Mouse (Mus musculus): ENCODE measurements around the gene Tusc2. TPM values are rescaled to one million over a fixed set of nuclear protein-coding genes. Genes with fewer than 3 reads are reported as not detected.

Tusc2 gene
- total and polyA plus RNA-seq, 3 experiments = 36.2 to 48.9 TPM; not detected in 1

DNA sequence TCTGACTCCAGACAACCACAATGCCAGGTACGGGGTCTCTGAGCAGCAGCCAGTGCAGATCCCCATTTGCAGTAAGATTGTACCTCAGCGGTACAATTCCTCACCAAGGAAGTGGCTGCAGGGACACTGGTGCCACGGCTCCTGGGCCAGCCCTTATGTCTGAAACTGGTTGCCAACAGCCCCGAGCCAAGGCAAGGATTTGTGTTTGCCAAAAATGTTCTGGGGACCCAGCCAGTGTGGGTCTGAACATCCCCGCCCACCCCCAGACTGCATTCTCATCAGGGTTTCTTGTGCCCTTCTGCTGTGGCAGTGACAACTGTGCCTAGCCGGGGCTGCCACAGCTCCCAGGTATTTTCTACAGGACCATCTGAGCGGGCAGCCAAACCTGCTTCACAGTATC, 24.8 kb upstream of the Tusc2 start:
- DNase-seq (ENCODE audit: low read depth, low spot score) = no peak
- Histone ChIP-seq H3K4me1 (ENCODE audit: control insufficient read depth in 1 of 2, insufficient read depth in 2 of 2, low read length in 2 of 2) (peaks cover 0 to 26% of the 10 kb centered on the region in 2 experiments; a peak in 1 of 4 replicates), H3K79me2 (ENCODE audit: control insufficient read depth, insufficient read depth, low read length, poor library complexity) (peaks cover 45% of the 10 kb centered on the region), H3K36me3 (ENCODE audit: control insufficient read depth in 1 of 2, insufficient read depth in 2 of 2, low read length in 2 of 2) (peaks cover 0 to 9% of the 10 kb centered on the region in 2 experiments; a peak in 2 of 4 replicates), H3K27ac (ENCODE audit: control insufficient read depth, low read depth, low read length) (no peak overlapping the region), H3K4me3 (ENCODE audit: control insufficient read depth in 1 of 2, insufficient read depth in 1 of 2, low read depth in 2 of 2, low read length in 2 of 2) (no peak overlapping the region), H3K9ac (ENCODE audit: control insufficient read depth, low read depth, low read length, poor library complexity, severe bottlenecking) (no peak overlapping the region), H3K9me3 (replicated peaks; ENCODE audit: insufficient read depth, low read length) (no peaks in the 10 kb centered on the region), H3K27me3 (ENCODE audit: control insufficient read depth in 1 of 2, insufficient read depth in 2 of 2, low read length in 2 of 2) (no peaks in the 10 kb centered on the region)
- TF ChIP-seq MAFK (IDR thresholded peaks at IDR 0.05; ENCODE audit: borderline replicate concordance, low read depth, low read length) = no peak
- TF ChIP-seq GABPA (IDR thresholded peaks at IDR 0.05; ENCODE audit: low read depth, low read length) = no peak
- no peak for TF ChIP-seq POLR2AphosphoS2 (IDR thresholded peaks at IDR 0.05; ENCODE audit: low read length)
- TF ChIP-seq ZNF384 (IDR thresholded peaks at IDR 0.05; ENCODE audit: low read depth, low read length) = no peak
- no peak for TF ChIP-seq MEF2A (IDR thresholded peaks at IDR 0.05; ENCODE audit: extremely low read depth, insufficient replicate concordance, low read depth, low read length, poor library complexity, severe bottlenecking)
- TF ChIP-seq TAL1 (IDR thresholded peaks at IDR 0.05; ENCODE audit: low read length) = no peak
- TF ChIP-seq ZMIZ1 (IDR thresholded peaks at IDR 0.05; ENCODE audit: low read depth, low read length) = no peak
- TF ChIP-seq EP300 (IDR thresholded peaks at IDR 0.05; ENCODE audit: low read depth in 1 of 2, low read length in 2 of 2) = no peak
- TF ChIP-seq RAD21 (IDR thresholded peaks at IDR 0.05; ENCODE audit: low read depth, low read length) = no peak
- no peak for TF ChIP-seq BHLHE40 (IDR thresholded peaks at IDR 0.05; ENCODE audit: borderline replicate concordance, low read depth, low read length)
- TF ChIP-seq MXI1 (IDR thresholded peaks at IDR 0.05; ENCODE audit: low read depth, low read length) = no peak
- no peak for TF ChIP-seq POLR2AphosphoS5 (IDR thresholded peaks at IDR 0.05; ENCODE audit: borderline replicate concordance, low read depth, low read length)
- no peak for TF ChIP-seq USF2 (IDR thresholded peaks at IDR 0.05; ENCODE audit: borderline replicate concordance in 1 of 2, insufficient read depth in 1 of 2, low read depth in 1 of 2, low read length in 2 of 2)
- TF ChIP-seq RCOR1 (IDR thresholded peaks at IDR 0.05; ENCODE audit: low read depth, low read length) = no peak
- TF ChIP-seq TBP (IDR thresholded peaks at IDR 0.05; ENCODE audit: low read depth, low read length) = no peak
- no peak for TF ChIP-seq ZC3H11A (IDR thresholded peaks at IDR 0.05; ENCODE audit: low read depth, low read length)
- TF ChIP-seq MYC (IDR thresholded peaks at IDR 0.05; ENCODE audit: low read depth, low read length) = no peak

DNA sequence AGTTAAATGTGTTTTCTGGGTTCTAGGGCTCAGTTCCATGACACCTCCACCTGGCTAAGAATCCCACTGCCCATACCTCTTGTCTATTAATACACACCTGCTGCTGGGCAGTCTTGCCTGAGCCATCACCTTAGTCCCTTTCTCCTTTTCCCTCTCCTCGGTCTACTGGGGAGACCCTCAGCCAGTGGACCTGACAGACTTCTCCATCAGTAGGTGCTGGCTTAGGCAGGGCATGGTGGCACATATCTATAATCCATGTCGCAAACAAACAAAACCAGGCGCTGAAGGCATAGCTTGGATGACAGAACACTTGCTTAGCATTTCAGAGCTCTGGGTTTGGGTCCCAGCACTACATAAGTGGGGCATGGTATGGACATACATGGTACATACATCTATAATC, 24.3 kb upstream of the Tusc2 start:
- H3K4me1 ChIP-seq (ENCODE audit: control insufficient read depth in 1 of 2, insufficient read depth in 2 of 2, low read length in 2 of 2) = peaks cover 0 to 23% of the 10 kb centered on the region in 2 experiments; a peak in 1 of 4 replicates
- peaks cover 0 to 9% of the 10 kb centered on the region in 2 experiments; a peak in 2 of 4 replicates for H3K36me3 ChIP-seq (ENCODE audit: control insufficient read depth in 1 of 2, insufficient read depth in 2 of 2, low read length in 2 of 2)
- H3K27ac ChIP-seq (ENCODE audit: control insufficient read depth, low read depth, low read length) = no peak overlapping the region
- no peak overlapping the region for H3K4me3 ChIP-seq (ENCODE audit: control insufficient read depth in 1 of 2, insufficient read depth in 1 of 2, low read depth in 2 of 2, low read length in 2 of 2)
- H3K27me3 ChIP-seq (ENCODE audit: control insufficient read depth in 1 of 2, insufficient read depth in 2 of 2, low read length in 2 of 2) = no peaks in the 10 kb centered on the region
- peaks cover 45% of the 10 kb centered on the region for H3K79me2 ChIP-seq (ENCODE audit: control insufficient read depth, insufficient read depth, low read length, poor library complexity)
- no peaks in the 10 kb centered on the region for H3K9me3 ChIP-seq (replicated peaks; ENCODE audit: insufficient read depth, low read length)
- no peak for DNase-seq (ENCODE audit: low read depth, low spot score)
- TF ChIP-seq CHD2 (IDR thresholded peaks at IDR 0.05; ENCODE audit: low read length) = no peak
- TF ChIP-seq POLR2AphosphoS2 (IDR thresholded peaks at IDR 0.05; ENCODE audit: low read length) = no peak
- no peak for TF ChIP-seq ELF1 (IDR thresholded peaks at IDR 0.05; ENCODE audit: low read depth, low read length)
- H3K9ac ChIP-seq (ENCODE audit: control insufficient read depth, low read depth, low read length, poor library complexity, severe bottlenecking) = no peak overlapping the region

Data from MEL (cell line).